Comparison of ENCODE assay signal across 15 mouse cellular contexts in the genomic region with DNA sequence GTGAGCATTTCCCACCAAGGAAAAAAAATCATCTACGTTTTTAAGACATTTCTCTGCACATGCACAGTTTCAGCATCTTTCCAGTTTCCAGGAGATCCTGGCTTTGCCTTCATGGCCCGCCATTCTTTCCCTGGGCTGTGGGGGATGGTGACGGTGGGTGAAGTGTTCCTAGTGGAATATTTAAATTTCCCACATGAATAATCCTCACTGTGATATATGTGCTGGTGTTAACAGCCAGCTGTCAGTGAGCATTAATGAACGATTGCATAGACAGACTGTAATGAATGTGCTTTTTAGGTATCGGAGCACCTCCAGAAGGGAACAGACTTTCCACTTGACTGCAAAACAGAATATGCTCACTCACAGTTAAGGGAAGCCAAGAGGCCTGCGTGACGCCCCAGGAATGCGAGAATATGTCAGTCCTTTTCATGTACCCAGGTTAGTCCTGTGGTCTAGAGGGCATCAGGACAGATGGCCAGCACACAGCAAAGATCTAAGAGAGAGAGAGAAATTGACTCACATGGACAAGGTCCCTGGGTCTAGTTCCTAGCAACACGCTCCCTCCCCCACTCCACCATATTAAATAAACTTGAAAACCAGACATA.
DNase-seq lines count a peak whose midpoint lies in the region; ATAC-seq and TF ChIP-seq lines count a peak whose summit lies in the region.
"Had no signal": no experiment of that assay in that cellular context is flagged by ENCODE, and none has a peak within 500 bp of the region (broad histone marks: within the 10 kb centered on the region; RNA-seq: fewer than 3 reads in every experiment).

No protein-coding gene starts in this region.

- H3K27ac ChIP-seq in neural tube, embryonic 13.5 days (replicated peaks) = peak overlapping the region; percentile 14
- no peak overlapping the region for H3K27ac ChIP-seq in layer of hippocampus, adult 2 months
- H3K27ac ChIP-seq in stomach, postnatal 0 days (replicated peaks) = no peak overlapping the region
- H3K27ac ChIP-seq: embryonic facial prominence, embryonic 15.5 days; liver, embryonic 12.5 days; lung, embryonic 15.5 days had no signal

- H3K4me2 ChIP-seq in neural tube, embryonic 13.5 days = no peak overlapping the region
- H3K4me2 ChIP-seq in stomach, postnatal 0 days (replicated peaks; ENCODE audit: low read depth) = no peak overlapping the region
- H3K4me2 ChIP-seq: embryonic facial prominence, embryonic 15.5 days; liver, embryonic 12.5 days; lung, embryonic 15.5 days had no signal

- H3K9me3 ChIP-seq in neural tube, embryonic 13.5 days = no peaks in the 10 kb centered on the region; the same call in 1 of the 2 replicates
- no peaks in the 10 kb centered on the region for H3K9me3 ChIP-seq in stomach, postnatal 0 days (ENCODE audit: control insufficient read depth, low read length)
- H3K9me3 ChIP-seq: embryonic facial prominence, embryonic 15.5 days; liver, embryonic 12.5 days; lung, embryonic 15.5 days had no signal

- peak; percentile 42 for DNase-seq in heart, adult 11 months
- no peak for DNase-seq in heart, adult 18-20 months
- DNase-seq in neural tube, embryonic 10.5 days (ENCODE audit: extremely low spot score, low spot score) = no peak
- DNase-seq in cerebellum, postnatal 14 days = peak; percentile 32 to 69
- no peak for DNase-seq in layer of hippocampus, adult 2 months (ENCODE audit: low spot score in 2 of 2)
- DNase-seq in urinary bladder, postnatal 14 days (ENCODE audit: low spot score) = no peak
- no peak for DNase-seq in stomach, postnatal 0 days (ENCODE audit: low spot score)
- DNase-seq: B cell, adult 2 months; kidney, adult 2 months; kidney, postnatal 36 days; thymus, postnatal 4 days had no signal

- no peak for TF ChIP-seq EP300 in stomach, postnatal 0 days (optimal IDR thresholded peaks at IDR 0.05)

- no peak overlapping the region for H3K4me3 ChIP-seq in neural tube, embryonic 13.5 days
- no peak overlapping the region for H3K4me3 ChIP-seq in layer of hippocampus, adult 2 months
- H3K4me3 ChIP-seq in stomach, postnatal 0 days (ENCODE audit: low read depth, low read length) = no peak overlapping the region
- H3K4me3 ChIP-seq: embryonic facial prominence, embryonic 15.5 days; liver, embryonic 12.5 days; lung, embryonic 15.5 days had no signal

- ATAC-seq in neural tube, embryonic 13.5 days (ENCODE audit: low read depth) = peak; percentile 67; the same call in 1 of the 2 replicates
- ATAC-seq in stomach, postnatal 0 days (ENCODE audit: low FRiP score, low TSS enrichment) = no peak
- ATAC-seq: liver, embryonic 12.5 days had no signal

- no peak for TF ChIP-seq CTCF in layer of hippocampus, adult 2 months (conservative IDR thresholded peaks at IDR 0.05)
- no peak for TF ChIP-seq CTCF in stomach, postnatal 0 days (IDR thresholded peaks at IDR 0.05; ENCODE audit: low read depth)

- H3K27me3 ChIP-seq in neural tube, embryonic 13.5 days = no peaks in the 10 kb centered on the region
- no peaks in the 10 kb centered on the region for H3K27me3 ChIP-seq in stomach, postnatal 0 days (ENCODE audit: control insufficient read depth, insufficient read depth, low read length)
- H3K27me3 ChIP-seq: embryonic facial prominence, embryonic 15.5 days; liver, embryonic 12.5 days; lung, embryonic 15.5 days had no signal

- peaks cover 20% of the 10 kb centered on the region for H3K4me1 ChIP-seq in neural tube, embryonic 13.5 days (replicated peaks)
- H3K4me1 ChIP-seq in stomach, postnatal 0 days (replicated peaks; ENCODE audit: control insufficient read depth, insufficient read depth) = no peaks in the 10 kb centered on the region
- H3K4me1 ChIP-seq: liver, embryonic 12.5 days; lung, embryonic 15.5 days had no signal

- WGBS in neural tube, embryonic 13.5 days = 54% methylated on average over 9 of the region's 9 CpGs
- 84% methylated on average over 9 of the region's 9 CpGs for WGBS in stomach, postnatal 0 days

- H3K36me3 ChIP-seq in neural tube, embryonic 13.5 days = peaks cover 7% of the 10 kb centered on the region
- H3K36me3 ChIP-seq in stomach, postnatal 0 days (ENCODE audit: control insufficient read depth, insufficient read depth, low read length) = no peaks in the 10 kb centered on the region
- H3K36me3 ChIP-seq: embryonic facial prominence, embryonic 15.5 days; liver, embryonic 12.5 days; lung, embryonic 15.5 days had no signal

- H3K9ac ChIP-seq in neural tube, embryonic 13.5 days = no peak overlapping the region
- no peak overlapping the region for H3K9ac ChIP-seq in stomach, postnatal 0 days (ENCODE audit: low read length)
- H3K9ac ChIP-seq: embryonic facial prominence, embryonic 15.5 days; liver, embryonic 12.5 days; lung, embryonic 15.5 days had no signal

Comparison
In these comparisons a context has a peak if more than half of its experiments do, and no peak if none do; other contexts are left out.
1. DNase-seq: peak in heart, adult 11 months (single experiment) and cerebellum, postnatal 14 days (2 of 2); none in heart, adult 18-20 months (0 of 2), neural tube, embryonic 10.5 days (single experiment), layer of hippocampus, adult 2 months (0 of 2), urinary bladder, postnatal 14 days (single experiment) and stomach, postnatal 0 days (single experiment).